Mouse (Mus musculus) forebrain, embryonic 16.5 days (tissue): ENCODE measurements at regions not wholly inside any gene's neighbourhood (a gene's known extent, or its start where the extent isn't known, plus 50 kb on each side); places are given as distances from the start of the nearest gene placed in this dataset.

Experiments used
- ATAC-seq: fragments of 200-750 bp; cut with Nextera tagmentation; 2 replicates; pipeline ENCODE4 v1.8.0; 2017; ENCODE audit warnings: mild to moderate bottlenecking, moderate library complexity
- H3K27ac ChIP-seq: fragments of 300-500 bp; sonication (generic); 2 replicates; pipeline ENCODE4 v1.5.1; 2014; ENCODE audit warnings: low read length, control low read depth
- H3K27me3 ChIP-seq: fragments of 300-500 bp; sonication (generic); replicated peaks from 2 replicates; pipeline ENCODE4 v1.6.1; 2014; ENCODE audit warnings: low read length; ENCODE audit not compliant: control insufficient read depth, insufficient read depth
- H3K36me3 ChIP-seq: fragments of 300-500 bp; sonication (generic); 2 replicates; pipeline ENCODE4 v1.6.1; 2014; ENCODE audit not compliant: control insufficient read depth, insufficient read depth
- H3K4me1 ChIP-seq: fragments of 300-500 bp; sonication (generic); replicated peaks from 2 replicates; pipeline ENCODE4 v1.6.1; 2014; ENCODE audit warnings: low read length; ENCODE audit not compliant: control insufficient read depth, insufficient read depth
- H3K4me2 ChIP-seq: fragments of 300-500 bp; sonication (generic); 2 replicates; pipeline ENCODE4 v1.6.1; 2014; ENCODE audit warnings: mild to moderate bottlenecking, low read length, control low read depth
- H3K4me3 ChIP-seq: fragments of 300-500 bp; sonication (generic); replicated peaks from 2 replicates; pipeline ENCODE4 v1.5.1; 2014; ENCODE audit warnings: mild to moderate bottlenecking, low read length, control low read depth
- H3K9ac ChIP-seq: fragments of 300-500 bp; sonication (generic); replicated peaks from 2 replicates; pipeline ENCODE4 v1.6.1; 2014; ENCODE audit warnings: low read depth, low read length, control low read depth
- H3K9me3 ChIP-seq: fragments of 300-500 bp; sonication (generic); 2 replicates; pipeline ENCODE4 v1.6.1; 2016; ENCODE audit warnings: low read length; ENCODE audit not compliant: control insufficient read depth
- WGBS: fragments of 180-500 bp; shearing (Covaris S2); extraction: QIAGEN DNeasy Blood & Tissue Kit; methylation state at CpG from one replicate; pipeline ENCODE4 v1.1.7; 2014; 5-methylcytosine and 5-hydroxymethylcytosine counted together

DNA sequence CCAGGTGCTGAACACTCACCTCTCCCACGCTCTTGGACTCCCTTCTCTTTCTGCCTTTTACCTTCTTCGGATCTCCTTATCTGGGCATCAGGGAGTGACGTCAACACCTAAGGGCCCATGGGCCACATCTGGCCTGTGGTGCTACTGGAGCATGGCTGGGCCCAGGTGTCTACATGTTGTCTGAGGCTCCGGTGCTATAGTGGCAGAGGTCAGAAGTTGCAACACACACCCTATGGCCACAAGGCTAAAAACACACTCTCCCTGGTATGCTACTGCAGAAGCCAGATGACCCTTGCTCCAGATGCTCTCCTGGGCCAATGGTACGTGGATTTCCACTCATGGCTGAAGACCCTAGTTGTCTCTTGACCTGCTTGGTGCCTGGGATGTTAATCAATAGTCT lies 112.1 kb upstream of the Irx3 start:
- no peaks in the 10 kb centered on the region for H3K9me3 ChIP-seq
- no peaks in the 10 kb centered on the region for H3K27me3 ChIP-seq
- peaks cover 10% of the 10 kb centered on the region for H3K4me1 ChIP-seq
- WGBS = 91% methylated on average over 5 of the region's 5 CpGs
- H3K4me3 ChIP-seq = no peak overlapping the region
- H3K36me3 ChIP-seq = no peaks in the 10 kb centered on the region
- no peak overlapping the region for H3K9ac ChIP-seq
- H3K4me2 ChIP-seq = no peak overlapping the region
- no peak for ATAC-seq
- no peak overlapping the region for H3K27ac ChIP-seq

DNA sequence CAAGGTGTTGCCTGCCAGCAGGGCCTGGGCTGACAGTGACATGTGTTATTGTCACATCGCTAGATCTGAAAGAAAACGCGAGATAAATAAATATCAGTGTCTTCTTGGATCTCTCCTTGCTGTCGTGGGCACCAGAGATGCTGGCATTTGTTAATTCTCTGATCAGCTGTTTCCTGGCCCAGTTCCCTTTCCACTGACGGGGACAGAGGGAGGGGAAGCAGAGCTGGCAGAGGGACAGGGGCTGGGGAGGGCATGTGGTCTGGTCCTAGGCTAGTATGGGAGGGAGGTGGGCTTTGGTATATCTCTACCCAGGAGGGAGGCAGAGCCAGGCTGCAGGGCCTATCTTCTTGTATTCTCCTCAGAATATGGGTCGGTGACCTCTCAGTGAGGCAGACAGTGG lies 111.3 kb upstream of the Irx3 start:
- H3K4me3 ChIP-seq = no peak overlapping the region
- no peaks in the 10 kb centered on the region for H3K9me3 ChIP-seq
- H3K4me2 ChIP-seq = no peak overlapping the region
- no peak overlapping the region for H3K9ac ChIP-seq
- 52% methylated on average over 6 of the region's 6 CpGs for WGBS
- ATAC-seq = no peak
- no peaks in the 10 kb centered on the region for H3K36me3 ChIP-seq
- peaks cover 10% of the 10 kb centered on the region for H3K4me1 ChIP-seq
- 0 out of 2 replicates have a peak, but pooled peaks cover 1% of the 10 kb centered on the region for H3K27me3 ChIP-seq
- H3K27ac ChIP-seq = no peak overlapping the region

DNA sequence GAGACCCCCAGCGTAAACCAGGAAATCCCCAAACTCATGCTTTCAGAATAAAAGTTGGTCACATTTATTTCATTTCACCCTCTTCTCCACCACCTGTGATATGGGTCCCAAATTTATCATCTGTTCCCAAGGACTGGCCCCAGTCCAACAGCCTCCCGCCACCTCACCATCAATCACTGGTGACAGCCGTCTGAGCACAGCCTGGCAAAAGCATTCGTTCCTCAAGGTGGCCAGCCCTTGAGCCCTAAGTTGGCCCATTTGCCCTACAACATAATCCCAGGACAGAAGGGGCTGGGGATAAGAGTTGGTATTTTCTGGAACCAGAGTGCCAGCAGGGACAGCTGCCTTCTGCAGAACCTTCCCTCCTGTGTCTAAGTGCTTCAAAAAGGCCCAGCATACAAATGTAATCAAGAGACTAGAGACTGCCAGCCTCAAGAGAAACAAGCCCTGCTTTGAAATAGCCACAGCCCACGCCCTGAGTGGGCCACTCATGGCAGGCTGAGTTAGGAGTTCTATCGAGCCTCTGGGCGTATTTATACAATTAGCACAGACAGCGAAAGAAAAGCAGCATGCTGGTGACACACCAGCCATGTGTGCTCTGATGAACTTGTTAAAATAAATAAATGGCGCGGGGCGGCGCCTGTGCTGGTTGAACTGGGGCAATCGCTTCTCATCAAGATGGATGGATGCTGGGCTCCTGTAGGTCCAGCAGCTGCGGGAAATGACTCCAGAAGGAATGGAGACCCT lies 107.9 kb upstream of the Irx3 start:
- H3K36me3 ChIP-seq = no peaks in the 10 kb centered on the region
- no peak overlapping the region for H3K4me3 ChIP-seq
- ATAC-seq = no peak
- H3K9me3 ChIP-seq = no peaks in the 10 kb centered on the region
- H3K4me1 ChIP-seq = peaks cover 10% of the 10 kb centered on the region
- no peak overlapping the region for H3K4me2 ChIP-seq
- no peak overlapping the region for H3K9ac ChIP-seq
- WGBS = 43% methylated on average over 14 of the region's 14 CpGs
- H3K27me3 ChIP-seq = 0 out of 2 replicates have a peak, but pooled peaks cover 4% of the 10 kb centered on the region
- H3K27ac ChIP-seq = no peak overlapping the region

DNA sequence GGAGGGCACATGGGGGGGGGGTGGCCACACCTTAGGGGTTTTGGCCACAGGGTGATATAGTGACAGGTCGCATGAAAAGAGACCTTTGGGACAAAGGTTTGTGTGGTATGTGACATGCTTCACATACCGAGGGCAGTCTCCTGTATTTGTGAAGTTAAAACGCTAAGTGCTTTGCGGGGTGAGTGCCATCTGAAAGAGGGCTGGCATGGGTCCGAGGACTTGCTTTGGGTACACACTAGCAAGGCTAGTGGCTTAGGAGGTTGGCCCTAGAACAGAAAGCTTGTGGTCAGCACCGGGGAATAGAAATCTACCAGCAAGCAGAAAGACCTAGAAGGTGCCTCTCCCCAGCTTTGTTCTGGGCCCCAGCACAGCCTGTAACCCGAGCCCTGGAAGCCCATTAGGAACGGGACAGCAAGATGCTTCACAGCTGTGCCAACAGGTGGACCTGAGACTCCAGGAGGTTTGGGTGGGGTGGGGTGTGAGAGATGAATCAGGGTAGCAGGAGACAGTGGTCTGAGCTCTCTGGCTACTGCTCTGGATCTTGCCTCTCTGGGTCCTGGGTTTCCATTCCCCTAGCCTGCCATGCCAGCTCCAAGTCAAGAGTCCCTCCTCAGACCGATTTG lies 107.0 kb upstream of the Irx3 start:
- H3K36me3 ChIP-seq = no peaks in the 10 kb centered on the region
- no peak overlapping the region for H3K27ac ChIP-seq
- 75% methylated on average over 9 of the region's 9 CpGs for WGBS
- H3K27me3 ChIP-seq = 0 out of 2 replicates have a peak, but pooled peaks cover 4% of the 10 kb centered on the region
- ATAC-seq = no peak
- peaks cover 10% of the 10 kb centered on the region for H3K4me1 ChIP-seq
- no peak overlapping the region for H3K4me3 ChIP-seq
- H3K9ac ChIP-seq = no peak overlapping the region
- no peak overlapping the region for H3K4me2 ChIP-seq
- no peaks in the 10 kb centered on the region for H3K9me3 ChIP-seq

DNA sequence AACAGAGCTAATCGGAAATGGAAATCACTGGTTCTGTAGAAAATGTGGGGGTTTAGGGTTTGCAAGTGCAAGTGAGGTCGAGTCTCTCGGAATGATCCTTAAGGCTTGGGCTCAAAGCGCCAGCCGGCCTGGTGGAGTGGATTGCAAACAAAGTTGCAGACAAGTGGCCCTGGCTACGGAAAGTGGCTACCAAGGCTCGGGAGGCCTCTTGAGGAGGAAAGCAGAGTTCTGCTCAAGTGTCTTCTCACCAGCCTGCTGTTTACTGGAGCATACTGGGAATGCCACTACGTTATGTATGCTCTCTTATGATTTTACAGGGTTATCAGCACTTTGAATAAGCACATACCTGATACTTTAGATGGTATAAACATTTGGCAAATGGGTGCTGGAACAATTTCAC lies 105.3 kb upstream of the Irx3 start:
- Histone ChIP-seq H3K27ac (no peak overlapping the region), H3K9me3 (no peaks in the 10 kb centered on the region), H3K4me2 (no peak overlapping the region), H3K4me1 (peaks cover 8% of the 10 kb centered on the region; the same call in 1 of the 2 replicates), H3K9ac (no peak overlapping the region), H3K27me3 (0 out of 2 replicates have a peak, but pooled peaks cover 4% of the 10 kb centered on the region), H3K4me3 (no peak overlapping the region), H3K36me3 (no peaks in the 10 kb centered on the region)
- WGBS = 89% methylated on average over 8 of the region's 8 CpGs
- no peak for ATAC-seq

DNA sequence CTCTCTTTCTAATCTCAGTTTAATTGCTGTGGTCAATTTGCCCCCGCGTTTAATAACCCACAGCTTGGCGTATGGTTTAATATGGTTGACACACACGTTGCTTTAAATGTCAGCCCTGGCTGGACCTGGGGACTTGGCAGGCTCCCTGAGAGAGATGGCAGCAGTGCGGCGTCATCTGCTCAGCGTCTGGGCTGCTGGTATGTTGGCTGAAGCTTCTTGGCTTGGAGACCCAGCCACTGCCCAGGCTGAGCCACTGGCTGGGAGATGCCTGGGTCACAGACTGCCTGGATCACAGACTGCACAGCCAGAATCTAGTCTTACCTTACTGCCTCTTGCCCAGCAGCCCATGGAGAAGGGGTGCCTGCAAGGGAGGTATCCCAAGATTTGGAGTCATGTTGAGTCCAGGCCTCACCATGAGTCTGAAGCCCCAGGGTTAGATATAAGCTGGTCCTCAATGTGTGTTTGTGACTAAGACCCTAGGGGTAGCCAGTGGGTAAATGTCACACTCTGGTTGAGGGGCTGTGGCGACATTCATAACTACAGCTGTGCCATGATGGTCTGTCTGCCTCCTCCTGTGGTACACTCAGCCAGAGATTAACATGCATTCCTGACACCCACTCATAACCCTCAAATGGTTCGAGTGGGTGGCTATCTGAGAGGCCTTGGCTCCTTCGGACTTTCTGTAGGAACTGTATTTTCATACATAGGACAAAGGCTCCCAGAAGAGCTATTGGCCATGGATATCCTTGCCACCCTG lies 99.8 kb upstream of the Irx3 start:
- Histone ChIP-seq H3K9ac (no peak overlapping the region), H3K36me3 (no peaks in the 10 kb centered on the region), H3K9me3 (no peaks in the 10 kb centered on the region), H3K27ac (no peak overlapping the region), H3K4me2 (no peak overlapping the region), H3K4me1 (peaks cover 2% of the 10 kb centered on the region; the same call in 1 of the 2 replicates), H3K4me3 (no peak overlapping the region), H3K27me3 (no peaks in the 10 kb centered on the region; the same call in 1 of the 2 replicates)
- no peak for ATAC-seq
- WGBS = 75% methylated on average over 10 of the region's 10 CpGs

DNA sequence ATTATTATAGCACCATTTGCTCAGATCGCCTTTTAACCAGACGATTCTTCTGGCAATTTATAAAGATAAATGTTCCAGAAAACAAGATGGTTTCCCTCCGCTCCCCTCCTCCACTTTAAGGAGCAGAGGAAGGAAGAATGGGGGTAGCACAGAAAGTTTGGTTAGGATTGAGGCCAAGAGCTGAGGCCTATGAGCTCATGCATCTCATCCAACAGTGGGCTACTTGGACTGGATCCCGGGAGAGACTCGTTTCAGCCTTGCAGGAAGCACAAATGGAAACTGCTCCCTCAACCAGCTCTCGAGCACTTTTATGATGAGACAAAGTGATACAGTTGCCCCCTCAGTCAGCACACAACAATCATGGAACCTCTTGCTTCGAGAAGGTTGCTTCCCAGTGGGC lies 97.9 kb upstream of the Irx3 start:
- Histone ChIP-seq H3K4me2 (no peak overlapping the region), H3K4me1 (peaks cover 2% of the 10 kb centered on the region; the same call in 1 of the 2 replicates), H3K9me3 (no peaks in the 10 kb centered on the region), H3K27ac (no peak overlapping the region), H3K36me3 (no peaks in the 10 kb centered on the region), H3K27me3 (no peaks in the 10 kb centered on the region; the same call in 1 of the 2 replicates), H3K9ac (no peak overlapping the region), H3K4me3 (no peak overlapping the region)
- WGBS = 63% methylated on average over 7 of the region's 7 CpGs
- no peak for ATAC-seq

DNA sequence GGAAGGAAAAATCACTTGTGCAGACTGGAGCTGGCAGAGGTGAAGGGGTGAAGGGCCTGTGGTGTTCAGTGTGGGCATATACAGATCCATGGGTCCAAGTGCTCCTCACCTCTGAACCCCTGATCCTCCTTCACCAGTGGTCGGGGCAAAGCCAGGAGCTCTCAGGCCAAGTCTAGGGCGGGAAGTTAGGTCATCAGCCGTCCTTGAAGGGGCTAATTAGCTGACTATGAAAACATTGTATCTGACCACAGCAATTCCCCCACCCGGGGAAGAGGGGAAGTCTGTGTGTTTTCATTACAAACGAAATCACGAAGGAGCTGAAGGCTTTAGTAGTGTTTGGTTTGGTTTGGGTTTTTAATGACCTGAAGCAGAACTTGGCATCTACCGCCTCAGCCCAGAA lies 95.5 kb upstream of the Irx3 start:
- peaks cover 2% of the 10 kb centered on the region; the same call in 1 of the 2 replicates for H3K4me1 ChIP-seq

DNA sequence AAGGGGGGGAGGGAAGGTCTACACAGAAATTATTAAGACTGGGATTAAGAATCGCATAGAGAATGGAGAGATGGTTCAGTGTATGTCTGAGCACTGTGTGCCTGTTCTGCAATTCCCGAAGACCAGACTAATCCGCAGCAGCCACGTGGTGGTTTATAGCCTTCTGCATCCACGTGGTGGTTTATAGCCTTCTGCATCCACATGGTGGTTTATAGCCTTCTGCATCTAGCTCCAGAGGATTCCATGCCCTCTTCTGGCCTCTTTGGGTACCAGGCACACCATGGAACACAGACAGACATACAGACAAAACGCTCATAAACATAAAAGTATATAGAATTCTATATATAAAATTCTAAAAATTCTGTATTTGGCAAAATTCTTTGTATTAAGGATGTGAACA lies 94.1 kb upstream of the Irx3 start:
- no peak overlapping the region for H3K27ac ChIP-seq
- WGBS = 74% methylated on average over 6 of the region's 6 CpGs
- no peak for ATAC-seq

More for the DNA sequence above, 95.5 kb upstream of the Irx3 start:
- WGBS = 79% methylated on average over 7 of the region's 7 CpGs
- Histone ChIP-seq H3K9ac (no peak overlapping the region), H3K27ac (no peak overlapping the region), H3K36me3 (no peaks in the 10 kb centered on the region), H3K9me3 (no peaks in the 10 kb centered on the region), H3K4me3 (no peak overlapping the region), H3K27me3 (no peaks in the 10 kb centered on the region; the same call in 1 of the 2 replicates), H3K4me2 (no peak overlapping the region)
- no peak for ATAC-seq

More for the DNA sequence above, 94.1 kb upstream of the Irx3 start:
- no peaks in the 10 kb centered on the region for H3K27me3 ChIP-seq
- no peaks in the 10 kb centered on the region for H3K4me1 ChIP-seq
- no peak overlapping the region for H3K4me2 ChIP-seq
- H3K9me3 ChIP-seq = no peaks in the 10 kb centered on the region
- H3K9ac ChIP-seq = no peak overlapping the region
- H3K36me3 ChIP-seq = no peaks in the 10 kb centered on the region
- H3K4me3 ChIP-seq = no peak overlapping the region
